Mouse (Mus musculus): ENCODE results near the gene Ppargc1a. TPM values are rescaled to one million over a fixed set of nuclear protein-coding genes. Genes with fewer than 3 reads are reported as not detected.

The Ppargc1a gene
- total and polyA plus RNA-seq, 3 experiments = not detected

DNA sequence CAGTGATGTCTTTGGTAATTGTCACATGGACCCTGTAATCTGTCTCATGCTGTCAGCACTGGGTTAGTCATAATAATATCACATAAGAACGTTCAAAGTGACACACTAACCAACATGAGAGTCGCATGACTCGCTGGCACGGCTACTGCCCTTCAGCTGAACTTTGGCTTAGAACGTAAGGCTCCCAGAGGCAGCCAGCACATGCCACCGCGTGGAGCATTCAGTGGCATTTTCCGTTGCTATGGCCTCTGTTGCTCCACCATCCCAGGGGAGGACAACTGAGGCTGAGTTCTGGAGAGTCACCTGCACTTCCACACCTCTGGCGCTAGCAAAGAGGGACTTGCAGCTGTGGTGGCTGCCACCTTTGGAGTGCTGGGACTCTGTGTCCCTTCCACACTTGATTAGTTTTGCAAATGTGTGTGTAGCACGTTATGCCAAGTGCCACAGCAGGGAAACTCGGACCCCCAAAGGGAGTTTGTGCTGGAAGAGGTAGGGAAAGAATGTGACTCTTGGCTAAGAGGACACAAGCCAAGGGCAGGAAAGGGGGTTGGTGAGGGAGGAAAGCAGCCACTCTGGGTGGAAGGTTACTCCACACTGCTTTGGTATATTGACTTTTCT, 24.1 kb upstream of the Ppargc1a start:
- DNase-seq (ENCODE audit: extremely low read depth) = no peak
- peaks cover 44% of the 10 kb centered on the region for H3K9me3 ChIP-seq (replicated peaks; ENCODE audit: low read length)
- dilution Hi-C loops (cut with MboI; ENCODE audit: extremely low pct_ligation_motif_present, extremely low pct_unique_long_range_greater_than_20kb, low sequenced_read_pairs) (no loop called here), in situ Hi-C loops (cut with MboI; ENCODE audit: low pct_ligation_motif_present, low pct_unique_long_range_greater_than_20kb, low sequenced_read_pairs) (no loop called here)
- H3K4me2 ChIP-seq (ENCODE audit: insufficient read depth, low read depth, poor library complexity, severe bottlenecking) = no peak overlapping the region
- no peaks in the 10 kb centered on the region for H3K27me3 ChIP-seq (replicated peaks)
- no peak overlapping the region for H3K4me3 ChIP-seq (replicated peaks in 1 of 3; ENCODE audit: low read depth in 2 of 3, low read length in 2 of 3, poor library complexity in 1 of 3)
- no peak overlapping the region for H3K27ac ChIP-seq (ENCODE audit: insufficient read depth, low read depth)
- no peaks in the 10 kb centered on the region for H3K36me3 ChIP-seq (replicated peaks in 1 of 2; ENCODE audit: control insufficient read depth in 1 of 2, insufficient read depth in 1 of 2, low read length in 1 of 2)
- TF ChIP-seq HCFC1 (IDR thresholded peaks at IDR 0.05; ENCODE audit: low read depth, low read length) (no peak), MEF2A (IDR thresholded peaks at IDR 0.05; ENCODE audit: borderline replicate concordance, low read depth, low read length) (no peak), ZC3H11A (IDR thresholded peaks at IDR 0.05; ENCODE audit: low read depth, low read length) (no peak), CHD1 (IDR thresholded peaks at IDR 0.05; ENCODE audit: low read depth, low read length) (no peak), BHLHE40 (IDR thresholded peaks at IDR 0.05; ENCODE audit: low read depth, low read length) (no peak), TBP (conservative IDR thresholded peaks at IDR 0.05; ENCODE audit: low read depth, low read length) (no peak), TCF12 (IDR thresholded peaks at IDR 0.05; ENCODE audit: low read depth, low read length) (no peak), EP300 (IDR thresholded peaks at IDR 0.05; ENCODE audit: low read length) (no peak), USF1 (IDR thresholded peaks at IDR 0.05; ENCODE audit: low read depth, low read length) (no peak), CHD2 (IDR thresholded peaks at IDR 0.05; ENCODE audit: low read length) (no peak)
- peaks cover 0 to 6% of the 10 kb centered on the region in 2 experiments; a peak in 1 of 4 replicates for H3K4me1 ChIP-seq (ENCODE audit: control insufficient read depth in 1 of 2, insufficient read depth in 2 of 2)
- no peaks in the 10 kb centered on the region for H3K79me2 ChIP-seq (replicated peaks; ENCODE audit: control insufficient read depth, extremely low read depth, insufficient read depth, poor library complexity, severe bottlenecking)
- H3K9ac ChIP-seq (ENCODE audit: insufficient read depth, low read depth) = no peak overlapping the region

DNA sequence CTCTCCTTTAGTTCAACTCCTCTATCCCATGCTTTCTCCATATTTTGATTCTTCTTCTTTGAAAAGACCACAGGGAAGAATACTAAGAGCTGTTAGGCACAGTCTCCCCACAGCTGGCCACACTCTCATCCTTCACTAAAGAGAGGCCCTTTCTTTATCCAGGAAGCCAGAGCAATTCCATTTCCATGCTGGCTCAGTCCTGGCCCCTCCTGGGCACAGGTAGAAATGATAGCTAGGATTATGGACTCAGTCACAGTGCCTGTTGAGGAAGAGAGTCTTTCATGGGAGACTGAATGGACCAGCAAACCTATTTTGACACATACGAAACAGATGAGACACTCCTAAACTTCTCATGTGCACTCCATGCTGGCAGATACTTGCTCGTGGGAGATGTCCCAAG, 18.7 kb upstream of the Ppargc1a start:
- no peaks in the 10 kb centered on the region for H3K79me2 ChIP-seq (replicated peaks; ENCODE audit: control insufficient read depth, extremely low read depth, insufficient read depth, poor library complexity, severe bottlenecking)
- H3K4me2 ChIP-seq (ENCODE audit: insufficient read depth, low read depth, poor library complexity, severe bottlenecking) = no peak overlapping the region
- H3K9ac ChIP-seq (ENCODE audit: insufficient read depth, low read depth) = no peak overlapping the region
- no peaks in the 10 kb centered on the region for H3K27me3 ChIP-seq (replicated peaks)
- peaks cover 32% of the 10 kb centered on the region for H3K9me3 ChIP-seq (replicated peaks; ENCODE audit: low read length)
- in situ Hi-C loops (cut with MboI; ENCODE audit: low pct_ligation_motif_present, low pct_unique_long_range_greater_than_20kb, low sequenced_read_pairs) = no loop called here
- dilution Hi-C loops (cut with MboI; ENCODE audit: extremely low pct_ligation_motif_present, extremely low pct_unique_long_range_greater_than_20kb, low sequenced_read_pairs) = no loop called here
- H3K4me1 ChIP-seq (ENCODE audit: control insufficient read depth in 1 of 2, insufficient read depth in 2 of 2) = no peaks in the 10 kb centered on the region
- DNase-seq (ENCODE audit: extremely low read depth) = no peak
- H3K27ac ChIP-seq (ENCODE audit: insufficient read depth, low read depth) = no peak overlapping the region
- TF ChIP-seq ZMIZ1 (IDR thresholded peaks at IDR 0.05; ENCODE audit: low read depth, low read length) (no peak), RCOR1 (conservative IDR thresholded peaks at IDR 0.05; ENCODE audit: low read depth, low read length) (no peak), GABPA (IDR thresholded peaks at IDR 0.05; ENCODE audit: insufficient replicate concordance, low read depth, low read length) (no peak), POLR2AphosphoS2 (IDR thresholded peaks at IDR 0.05; ENCODE audit: low read depth, low read length) (no peak), MAX (IDR thresholded peaks at IDR 0.05; ENCODE audit: low read length) (no peak)
- no peaks in the 10 kb centered on the region for H3K36me3 ChIP-seq (replicated peaks in 1 of 2; ENCODE audit: control insufficient read depth in 1 of 2, insufficient read depth in 1 of 2, low read length in 1 of 2)
- no peak overlapping the region for H3K4me3 ChIP-seq (replicated peaks in 1 of 3; ENCODE audit: low read depth in 2 of 3, low read length in 2 of 3, poor library complexity in 1 of 3)

Measured in CH12.LX (cell line).